Mouse (Mus musculus) embryo, embryonic 10.5 days (tissue): ENCODE data around the gene Ccdc28a.

Experiments
- DNase-seq: peaks from one replicate; pipeline ENCODE4 v3.0.0-alpha.2; 2015; ENCODE audit warnings: low spot score

Ccdc28a gene

DNA sequence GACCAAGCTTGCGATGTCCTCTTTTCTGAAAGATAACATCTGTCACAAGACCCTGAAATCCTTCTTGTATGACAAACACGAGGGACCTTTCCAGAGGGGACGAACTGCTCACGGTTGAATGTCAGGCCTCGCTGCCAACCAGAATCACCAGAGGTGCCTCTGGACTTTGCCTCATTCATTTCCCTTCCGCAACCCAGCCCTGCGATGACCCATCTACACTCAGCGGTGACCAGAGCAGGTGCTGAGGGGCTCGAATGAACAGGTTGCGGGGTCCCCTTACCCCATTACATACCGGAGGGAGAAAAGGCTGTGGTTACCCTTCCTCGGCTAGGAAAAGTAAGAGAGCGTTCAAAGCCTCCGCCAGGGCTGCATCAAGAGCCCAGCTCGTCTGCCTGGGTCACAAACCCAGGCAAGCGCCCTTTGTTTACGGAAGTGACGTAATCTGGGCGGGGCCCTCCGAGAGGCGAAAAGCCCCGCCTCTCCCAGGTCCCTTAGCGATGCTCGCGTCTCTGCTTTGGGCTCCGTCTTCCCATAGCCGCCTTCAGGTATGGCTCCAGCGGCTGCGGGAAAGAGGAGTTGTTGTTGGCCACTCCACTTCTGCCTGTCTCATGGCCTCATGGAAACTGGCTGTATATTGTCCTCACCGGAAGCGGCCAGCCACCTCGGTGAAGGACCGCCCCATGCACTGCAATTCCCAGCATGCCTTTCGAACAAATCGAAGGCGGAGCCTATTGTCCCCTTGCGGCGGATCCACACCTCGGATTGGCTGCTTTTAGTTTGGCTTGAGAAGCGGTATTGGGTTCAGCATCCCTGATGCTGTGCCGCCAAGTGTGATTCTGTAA lies at the start of gene Ccdc28a:
Ccdc28a (minus strand) TSS at position 439 of the 842 bp plus-strand sequence.
- peak; percentile 97 for DNase-seq

DNA sequence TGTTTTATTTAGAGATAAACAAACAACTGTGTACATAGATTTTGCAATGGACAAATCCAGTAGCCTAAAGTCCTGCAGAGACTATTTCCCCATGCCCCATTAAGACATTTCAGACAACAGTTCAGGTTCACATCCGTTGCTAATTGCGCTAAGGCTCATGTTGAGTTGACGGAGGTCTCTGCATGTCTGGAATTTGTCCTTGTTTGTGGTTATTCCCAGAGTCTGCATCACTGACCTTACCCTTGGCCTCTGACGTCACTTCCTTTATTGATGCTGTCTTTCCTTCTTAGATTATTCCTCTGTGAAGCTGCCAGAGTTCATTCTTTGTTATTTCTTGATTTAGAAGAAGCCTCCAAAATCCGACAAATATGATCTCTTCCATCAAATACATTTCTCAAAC lies 49.2 kb upstream of the Ccdc28a start:
- no peak for DNase-seq

DNA sequence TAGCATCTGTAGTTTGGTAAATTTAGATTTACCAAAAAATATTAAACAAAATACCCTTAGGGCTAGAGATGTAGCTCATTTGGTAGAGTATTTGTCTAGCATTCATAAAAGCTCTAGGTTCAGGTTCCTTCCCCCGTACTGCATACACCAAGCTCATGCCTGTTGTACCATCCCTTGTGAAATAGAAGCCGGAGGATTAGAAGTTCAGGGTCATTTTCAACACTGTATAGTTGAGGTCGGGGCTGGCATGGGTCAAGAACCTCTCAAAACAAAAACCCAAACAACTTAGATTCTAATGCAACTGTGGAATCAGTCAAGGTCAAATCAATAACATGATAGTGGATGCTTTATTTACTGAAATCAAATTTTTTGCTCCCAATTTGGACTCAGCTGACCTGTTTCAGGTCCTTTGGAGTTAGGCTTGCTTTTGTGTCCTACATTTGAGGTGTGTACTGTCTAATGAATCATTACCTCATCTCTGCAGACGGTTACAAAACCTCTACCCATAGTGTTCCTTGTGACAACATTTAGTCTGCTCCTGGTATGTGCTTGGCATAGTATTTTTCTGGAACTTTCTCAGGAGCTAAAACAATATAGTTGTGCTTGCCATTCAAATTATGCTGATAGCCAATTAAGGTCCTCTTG lies 41.4 kb upstream of the Ccdc28a start:
- no peak for DNase-seq

DNA sequence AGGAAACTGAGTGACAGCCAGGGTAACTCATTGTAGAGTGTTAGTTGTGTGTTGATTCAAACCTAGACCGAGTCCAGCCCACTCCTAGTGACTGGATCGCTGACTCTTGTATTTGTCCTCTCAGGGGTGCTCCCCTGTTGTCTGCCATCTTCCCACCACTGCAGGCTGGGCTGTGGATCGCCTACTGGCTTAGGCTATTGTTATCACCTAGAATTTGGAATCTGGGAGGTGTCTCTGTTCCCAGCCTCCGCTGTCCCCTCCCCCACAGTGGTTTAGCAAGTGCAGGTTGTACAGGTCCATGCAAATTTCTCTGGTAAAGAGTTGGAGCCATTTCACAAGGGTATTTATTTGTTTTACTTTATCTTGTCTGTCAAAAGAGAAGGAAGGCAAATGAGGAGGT lies 16.5 kb upstream of the Ccdc28a start:
- DNase-seq = no peak

DNA sequence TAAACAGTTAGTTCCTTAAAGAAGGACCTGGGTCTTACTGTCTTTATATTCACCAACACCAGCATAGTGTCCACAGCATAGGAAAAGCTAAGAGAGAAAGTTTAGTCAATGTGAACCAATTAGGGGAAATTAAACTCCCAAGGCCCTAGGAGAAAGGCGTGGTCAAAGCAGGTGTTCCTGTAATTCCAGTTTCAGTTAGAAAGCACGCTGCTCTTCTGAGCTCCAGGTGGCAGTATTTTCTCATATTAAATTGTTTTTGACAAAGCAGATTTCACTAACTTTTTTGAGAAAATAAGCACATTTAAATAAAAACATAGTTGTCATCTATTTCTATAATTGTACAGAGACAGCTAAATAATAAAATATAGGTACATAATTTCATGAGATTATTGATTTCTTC lies 8.8 kb upstream of the Ccdc28a start:
- peak; percentile 9 for DNase-seq

DNA sequence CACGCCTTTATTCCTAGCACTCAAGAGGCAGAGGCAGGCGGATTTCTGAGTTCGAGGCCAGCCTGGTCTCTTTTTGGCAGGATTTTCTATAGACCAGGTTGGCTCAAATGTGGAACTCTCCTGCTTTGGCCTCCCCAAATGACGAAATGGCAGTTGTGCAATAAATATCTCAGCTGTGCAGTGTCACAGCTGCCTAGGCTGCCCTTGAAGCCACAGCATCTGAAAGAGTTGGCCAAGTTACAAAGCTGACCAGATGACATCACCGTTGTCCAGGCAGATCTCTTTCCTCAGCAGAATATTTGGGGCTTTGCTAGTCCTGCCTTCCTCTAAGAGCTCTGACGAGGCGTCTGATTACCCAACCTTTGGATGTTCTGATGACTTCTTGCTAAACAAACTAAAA lies 2.4 kb upstream of the Ccdc28a start:
- no peak for DNase-seq

DNA sequence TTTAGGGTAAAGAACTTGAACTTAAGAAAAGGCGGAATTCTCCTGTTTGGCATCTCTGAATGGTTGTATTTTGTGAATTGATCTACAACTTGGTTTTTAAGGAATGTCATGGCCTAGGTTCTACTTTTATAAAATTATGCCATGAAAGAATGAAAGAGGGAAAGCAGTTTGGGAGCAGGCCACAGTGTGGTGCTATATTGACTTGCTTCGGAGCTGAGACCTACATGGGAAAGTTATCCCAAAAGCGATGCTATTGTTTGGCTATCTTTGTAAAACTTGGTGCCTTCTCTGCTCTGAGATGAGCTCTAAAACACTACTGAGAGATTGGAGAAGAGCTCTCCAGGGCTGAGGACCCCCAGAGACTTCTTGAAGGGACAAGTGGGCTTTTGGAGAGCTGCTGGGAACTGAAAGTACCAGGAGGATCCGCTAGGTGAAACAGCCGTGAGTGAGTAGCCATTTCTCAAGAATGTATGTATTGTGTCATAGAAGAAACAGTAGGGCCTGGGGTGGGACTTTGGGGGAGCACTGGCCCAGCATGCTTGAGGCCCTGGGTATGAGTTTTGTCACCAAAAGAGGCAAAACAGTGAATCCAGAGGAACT lies 1.6 kb upstream of the Ccdc28a start:
- DNase-seq = no peak

DNA sequence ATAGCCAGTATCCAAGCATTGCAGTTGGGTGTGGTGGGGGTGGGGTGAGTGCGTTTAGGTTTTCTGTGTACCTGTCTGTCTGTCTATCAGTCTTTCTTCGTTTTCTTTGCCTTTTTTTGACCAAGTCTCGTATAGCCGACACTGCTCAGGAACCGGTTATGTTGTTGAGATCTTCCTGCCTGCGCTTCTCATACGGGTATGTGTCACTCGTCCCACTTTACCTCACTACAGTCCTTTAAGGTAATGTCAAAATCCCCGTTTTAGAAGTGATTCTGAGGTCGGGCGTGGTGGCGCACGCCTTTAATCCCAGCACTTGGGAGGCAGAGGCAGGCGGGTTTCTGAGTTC lies 577 bp upstream of the Ccdc28a start:
- no peak for DNase-seq

DNA sequence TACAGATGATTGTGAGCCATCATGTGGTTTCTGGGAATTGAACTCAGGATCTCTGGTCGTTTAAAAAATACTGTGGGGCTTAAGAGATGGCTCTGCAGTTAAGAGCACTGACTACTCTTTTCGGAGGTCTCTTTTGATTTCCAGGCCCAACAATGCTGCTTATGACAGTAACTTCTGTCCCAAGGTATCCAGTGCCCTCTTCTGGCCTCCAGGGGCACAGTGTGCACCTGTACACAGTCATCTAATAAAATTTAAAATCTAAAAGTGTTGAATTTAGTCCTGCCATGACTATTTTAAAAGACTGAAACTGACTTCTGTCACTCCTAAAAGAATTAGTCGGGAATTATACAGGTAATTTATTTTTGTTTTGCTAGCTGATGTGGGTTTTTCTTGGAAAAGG lies 907 bp downstream of the Ccdc28a start:
- DNase-seq = no peak

DNA sequence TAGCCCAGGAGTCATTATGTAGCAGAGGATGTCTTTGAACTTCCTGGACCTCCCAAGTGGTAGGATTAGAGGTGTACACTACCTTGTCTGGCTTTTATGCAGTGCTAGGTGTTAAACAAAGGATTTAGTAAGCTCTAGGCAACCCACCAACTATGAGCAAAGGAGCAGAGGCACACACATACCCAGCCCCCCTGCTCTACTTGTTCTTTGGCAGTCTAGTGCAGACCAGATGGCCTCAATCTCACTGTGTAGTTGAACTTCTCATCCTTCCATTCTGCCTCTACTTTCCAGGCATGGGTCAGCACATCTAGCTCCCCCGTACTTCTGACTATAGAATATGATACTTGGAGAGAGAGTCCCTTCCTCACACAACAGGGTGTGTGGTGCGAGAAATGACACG lies 10.4 kb downstream of the Ccdc28a start:
- no peak for DNase-seq

DNA sequence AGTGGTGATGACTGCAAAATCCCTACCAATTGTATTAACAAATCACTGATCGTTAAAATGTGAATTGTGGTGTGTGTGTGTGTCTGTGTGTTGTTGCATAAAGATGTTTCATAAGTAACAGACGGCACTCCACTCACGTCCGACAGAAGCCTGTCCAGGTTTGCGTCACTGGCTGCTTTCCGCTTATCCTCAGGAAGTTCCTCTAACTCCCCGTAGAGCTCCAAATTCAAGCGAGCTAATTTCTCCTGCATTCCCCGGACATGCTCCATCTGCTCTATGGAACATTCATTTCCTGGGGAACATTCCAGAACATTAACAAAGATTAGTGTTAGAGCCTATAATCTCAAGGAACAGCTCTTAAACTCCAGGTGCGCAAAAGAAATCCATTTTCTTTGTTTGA lies 15.4 kb downstream of the Ccdc28a start:
- DNase-seq = no peak

DNA sequence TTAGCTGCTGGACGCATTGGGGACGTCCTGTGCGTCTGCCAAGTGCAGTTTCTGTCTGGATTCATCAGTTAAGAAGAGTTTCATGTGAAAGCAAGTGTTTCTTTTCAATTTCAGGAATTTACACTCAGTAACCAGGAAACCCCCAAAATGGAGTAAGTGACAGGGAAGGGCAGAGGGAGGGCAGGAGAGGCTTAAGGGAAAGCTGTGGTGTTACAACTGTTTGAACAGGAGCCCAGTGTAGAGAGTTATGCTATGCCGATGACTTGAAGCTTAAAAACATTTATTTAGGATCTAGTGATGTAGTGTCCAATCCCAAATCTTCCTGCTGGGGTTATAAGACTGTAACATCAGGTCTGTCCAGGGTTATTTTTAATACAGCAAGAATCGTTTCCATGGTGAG lies 20.7 kb downstream of the Ccdc28a start:
- DNase-seq = no peak

DNA sequence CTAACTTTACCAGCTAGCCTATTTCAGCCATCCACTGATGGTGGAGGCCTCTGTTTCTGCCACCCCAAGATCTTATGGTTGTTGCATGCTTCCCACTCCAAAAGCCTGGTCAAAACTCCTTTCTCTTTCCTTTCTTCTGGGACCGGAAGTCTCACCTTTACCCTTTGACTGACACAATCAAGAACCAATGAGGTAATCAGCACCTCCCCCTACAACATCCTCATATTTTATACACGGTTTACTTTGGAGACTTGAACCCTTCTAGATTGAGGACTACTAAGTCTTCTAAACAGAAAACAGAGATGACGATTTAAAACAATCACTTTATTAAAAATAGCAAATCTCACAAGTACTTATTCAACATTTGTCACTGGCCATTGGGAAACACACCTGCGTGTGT lies 21.4 kb downstream of the Ccdc28a start:
- DNase-seq = no peak

DNA sequence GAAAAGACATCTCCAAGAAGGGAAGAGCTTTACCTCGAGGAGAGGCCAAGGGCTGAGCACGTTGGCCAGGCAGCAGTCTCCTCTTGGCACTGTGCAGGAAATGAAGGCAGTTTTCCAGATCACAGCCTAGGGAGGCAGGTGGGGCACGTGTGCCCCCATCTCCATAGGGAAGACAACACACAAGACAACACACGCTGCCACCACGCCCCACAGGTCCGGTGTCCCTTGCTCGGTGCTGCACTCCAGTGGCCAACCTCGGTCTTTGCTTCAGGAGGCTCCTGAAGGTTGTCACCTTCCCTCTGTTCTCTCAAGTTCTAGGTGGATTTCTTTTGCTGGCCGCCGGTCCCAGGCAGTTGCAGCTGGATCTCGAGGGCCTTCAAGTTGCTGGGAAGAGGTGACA lies 24.1 kb downstream of the Ccdc28a start, which contains the start of gene Ect2l:
Ect2l (minus strand) TSS at position 165 of the 400 bp plus-strand sequence.
- DNase-seq = peak; percentile 75

DNA sequence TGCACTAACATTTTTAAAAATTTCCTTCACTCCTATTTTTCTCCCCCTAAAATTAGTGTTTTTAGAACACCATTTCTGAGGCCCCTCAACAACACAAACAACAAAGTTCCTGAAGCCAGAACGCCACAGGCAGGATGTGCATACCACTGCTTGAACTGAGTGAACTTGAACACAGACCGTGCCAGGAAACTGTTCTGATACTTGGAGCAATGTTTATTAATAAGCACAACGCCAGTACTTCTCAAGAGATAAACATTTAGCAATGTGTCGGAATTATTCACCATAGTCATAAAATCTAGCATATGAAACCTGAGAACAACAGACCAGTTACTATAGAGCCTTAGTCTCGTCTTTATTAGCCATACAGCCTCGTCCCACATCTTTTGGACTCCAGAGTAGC lies 24.7 kb downstream of the Ccdc28a start:
- no peak for DNase-seq

DNA sequence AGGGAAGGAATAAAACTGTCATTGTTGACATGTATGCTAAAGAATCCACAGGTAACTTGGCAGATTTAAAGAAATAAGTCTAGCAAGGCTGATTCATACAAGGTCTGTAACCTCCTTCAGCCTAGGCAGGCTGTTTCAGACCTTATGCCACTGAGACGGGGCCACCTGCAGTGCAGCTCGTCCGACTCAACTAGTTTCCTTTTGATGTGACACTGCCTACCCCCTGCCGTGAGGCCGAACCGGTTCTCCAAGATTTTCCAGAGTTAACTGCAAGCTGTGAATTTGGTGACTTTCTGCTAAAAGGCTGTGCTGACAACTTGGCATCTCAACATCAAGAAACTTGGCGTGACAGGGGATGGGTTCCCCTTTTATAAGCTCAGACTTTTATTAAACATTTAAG lies 30.7 kb downstream of the Ccdc28a start:
- DNase-seq = peak; percentile 36

DNA sequence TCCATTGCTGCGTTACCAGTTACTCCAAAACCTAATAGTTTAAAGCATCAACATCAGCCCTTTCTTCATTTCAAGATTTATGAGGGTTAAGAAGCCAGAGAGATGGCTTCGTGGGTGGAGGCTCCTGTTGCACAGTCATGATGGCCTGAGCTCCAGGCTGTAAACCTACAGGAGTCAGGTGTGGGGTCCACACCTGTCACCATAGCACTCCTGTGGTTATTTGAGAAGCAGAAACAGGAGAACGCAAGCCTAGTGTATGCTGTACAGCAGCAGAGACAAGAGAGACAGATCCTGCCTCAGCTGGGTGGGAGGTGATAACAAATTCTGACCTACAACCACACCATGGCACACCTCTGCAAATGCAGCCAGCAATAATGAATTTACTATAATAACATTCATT lies 32.4 kb downstream of the Ccdc28a start:
- no peak for DNase-seq

DNA sequence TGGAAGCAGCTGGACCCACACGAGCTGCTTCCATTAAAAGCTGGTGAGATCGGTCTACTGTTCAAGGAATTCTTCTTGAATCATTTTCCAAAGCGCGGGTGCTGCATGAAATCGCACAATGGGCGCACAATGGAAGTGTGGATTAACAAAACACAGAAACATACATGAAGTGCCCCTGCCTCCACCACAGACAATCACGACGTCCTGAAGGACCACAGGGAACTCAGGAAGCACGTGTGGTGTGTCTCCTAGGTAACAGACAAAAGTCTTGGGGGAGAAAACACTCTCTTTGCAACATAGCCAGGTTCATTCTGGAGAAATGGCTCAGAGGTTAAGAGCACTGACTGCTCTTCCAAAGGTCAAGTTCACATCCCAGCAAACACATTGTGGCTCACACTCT lies 34.1 kb downstream of the Ccdc28a start:
- no peak for DNase-seq

DNA sequence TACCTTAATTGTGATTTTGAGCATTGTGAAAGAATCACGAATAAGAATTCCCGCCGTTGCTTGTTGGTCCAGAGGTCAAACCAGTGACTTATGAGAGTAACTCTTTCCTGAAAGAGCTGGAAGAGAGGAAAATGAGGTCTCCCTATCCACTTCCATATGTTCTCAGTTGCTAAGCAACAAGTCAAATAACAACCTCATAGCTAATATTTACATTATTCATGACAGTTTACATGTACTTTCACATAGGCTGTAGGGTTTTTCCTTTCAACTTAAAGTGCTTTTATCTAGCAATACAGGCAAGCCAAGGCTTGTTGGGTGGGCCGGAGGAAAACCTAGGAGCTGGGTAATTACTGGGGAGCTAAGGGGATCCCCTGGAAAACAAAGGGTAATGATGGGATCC lies 34.9 kb downstream of the Ccdc28a start:
- no peak for DNase-seq

DNA sequence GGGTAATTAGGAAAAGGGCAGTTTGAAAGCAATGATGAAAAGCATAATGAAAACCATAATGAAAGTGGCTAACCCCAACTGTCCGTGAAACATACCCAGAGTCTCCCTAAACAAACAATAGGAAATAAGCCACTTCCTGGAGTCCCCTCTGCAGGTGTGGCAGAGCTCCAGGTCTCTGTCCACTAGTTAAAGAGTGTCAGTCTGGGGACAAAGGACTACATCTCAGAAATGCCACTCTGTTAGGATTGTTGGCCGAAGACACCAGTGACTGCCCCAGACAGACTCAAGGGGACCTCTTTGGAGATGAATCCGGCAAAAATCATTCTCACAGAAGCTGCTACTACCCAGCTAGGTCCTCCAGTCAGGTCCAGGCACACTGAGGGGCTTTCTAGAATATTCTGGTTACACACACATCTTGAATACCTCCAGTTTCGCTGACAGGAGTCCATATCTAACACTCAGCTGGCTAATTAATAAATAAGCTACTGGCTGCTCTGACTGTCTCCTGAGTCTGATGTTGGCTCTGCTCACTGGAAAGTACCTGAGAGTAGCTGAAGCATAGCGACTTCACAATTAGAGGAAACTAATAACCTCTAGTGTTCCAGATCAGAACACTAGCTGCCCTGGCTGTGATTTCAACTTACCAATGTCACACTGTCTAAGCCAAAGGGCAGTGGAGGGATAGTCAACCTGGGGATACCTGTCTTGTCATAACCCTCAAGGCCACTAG lies 36.3 kb downstream of the Ccdc28a start:
- DNase-seq = no peak

DNA sequence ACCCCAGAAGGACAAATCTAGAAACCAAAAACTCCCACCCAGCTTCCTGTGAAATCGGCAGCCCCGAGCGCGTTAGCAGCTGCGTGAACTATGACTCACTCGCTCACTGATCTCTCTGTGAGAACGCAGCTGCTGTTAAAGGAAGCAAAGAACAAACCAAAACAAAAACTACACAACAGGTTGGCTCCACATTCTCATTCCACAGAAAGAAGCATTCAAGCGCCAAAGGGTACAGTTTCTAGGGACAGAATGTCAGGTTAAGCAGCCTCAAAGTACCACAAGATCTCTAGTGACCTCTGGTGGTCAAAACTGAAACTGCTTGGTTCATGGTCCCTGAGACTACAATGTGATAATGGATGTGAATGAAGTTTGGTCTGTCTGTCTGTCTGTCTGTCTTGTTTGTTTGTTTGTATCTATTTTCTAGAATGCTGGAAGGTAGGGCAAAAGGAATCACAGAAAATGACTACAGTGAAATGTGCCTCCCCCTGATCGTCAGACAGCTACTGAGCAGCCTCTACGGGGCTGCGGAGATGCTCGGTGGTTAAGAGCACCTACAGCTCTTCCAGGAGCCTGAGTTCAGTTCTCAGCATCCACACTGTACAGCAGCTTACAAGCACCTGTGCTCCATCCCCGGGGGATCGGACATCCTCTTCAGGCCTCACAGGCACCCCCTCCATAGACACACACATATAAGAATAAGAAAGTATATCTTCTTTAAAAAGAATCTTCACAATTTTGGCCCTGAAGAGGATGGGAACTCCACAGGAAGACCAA lies 37.4 kb downstream of the Ccdc28a start:
- peak; percentile 94 for DNase-seq

DNA sequence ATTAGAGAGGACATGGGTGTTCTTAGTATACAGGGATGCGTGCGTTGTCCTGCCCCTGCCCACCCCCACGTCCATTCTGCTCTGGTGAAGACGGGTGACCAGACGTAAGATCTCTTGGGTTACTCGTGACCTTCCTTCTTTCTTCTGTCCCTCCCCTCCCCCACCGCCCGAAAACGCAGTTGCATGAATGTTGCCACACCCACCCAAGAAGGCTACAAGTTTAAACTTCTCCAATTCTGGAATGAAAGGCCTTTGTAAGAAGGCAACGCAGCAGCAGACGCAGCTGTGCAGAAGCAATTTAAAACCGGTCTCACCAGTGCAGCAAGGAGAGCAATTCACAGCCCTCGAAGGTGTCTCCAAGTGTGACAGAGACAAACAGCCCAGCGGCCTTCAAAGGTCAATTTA lies 40.1 kb downstream of the Ccdc28a start:
- DNase-seq = peak; percentile 40
